Mouse (Mus musculus): Measurements from ENCODE around the gene Hnrnpa2b1.
"Not testable (repeated sequence)": the region's sequence is repeated elsewhere in the genome, so short reads cannot be mapped to it uniquely, and the experiment has no call there.

The Hnrnpa2b1 gene

GRCm38 (mm10) chr6:51469715-51470310 lies at the start of gene Hnrnpa2b1:
Gene Hnrnpa2b1, minus strand, starts transcription at chr6:51469894.
- DNase-seq, result peak; percentile 97 to 100

GRCm38 (mm10) chr6:51514860-51515259 lies 45.2 kb upstream of the Hnrnpa2b1 start:
- no peak for DNase-seq

GRCm38 (mm10) chr6:51513745-51514144 lies 44.1 kb upstream of the Hnrnpa2b1 start:
- DNase-seq, result no peak

- no peak for DNase-seq
Measured at GRCm38 (mm10) chr6:51510946-51511345, 41.3 kb upstream of the Hnrnpa2b1 start.

- DNase-seq, result peak; percentile 20 to 27
Measured at GRCm38 (mm10) chr6:51510094-51510493, 40.4 kb upstream of the Hnrnpa2b1 start.

- DNase-seq, result peak; percentile 76 to 82
Measured at GRCm38 (mm10) chr6:51508750-51509648, 39.3 kb upstream of the Hnrnpa2b1 start.

- no peak for DNase-seq
Measured at GRCm38 (mm10) chr6:51507556-51507955, 37.9 kb upstream of the Hnrnpa2b1 start.

GRCm38 (mm10) chr6:51505671-51506070 lies 36.0 kb upstream of the Hnrnpa2b1 start:
- DNase-seq, result no peak

- DNase-seq, result no peak
Measured at GRCm38 (mm10) chr6:51497321-51498111, 27.8 kb upstream of the Hnrnpa2b1 start.

GRCm38 (mm10) chr6:51489787-51490186 lies 20.1 kb upstream of the Hnrnpa2b1 start:
- DNase-seq, result peak; percentile 69 to 71

- DNase-seq, result no peak
Measured at GRCm38 (mm10) chr6:51486731-51487130, 17.0 kb upstream of the Hnrnpa2b1 start.

- DNase-seq, result no peak
Measured at GRCm38 (mm10) chr6:51486076-51486710, 16.5 kb upstream of the Hnrnpa2b1 start.

GRCm38 (mm10) chr6:51485646-51486045 lies 16.0 kb upstream of the Hnrnpa2b1 start:
- no peak for DNase-seq

GRCm38 (mm10) chr6:51484556-51484955 lies 14.9 kb upstream of the Hnrnpa2b1 start:
- not testable (repeated sequence) for DNase-seq

GRCm38 (mm10) chr6:51483861-51484260 lies 14.2 kb upstream of the Hnrnpa2b1 start:
- no peak for DNase-seq

- no peak for DNase-seq
Measured at GRCm38 (mm10) chr6:51481548-51481947, 11.9 kb upstream of the Hnrnpa2b1 start.

- no peak for DNase-seq
Measured at GRCm38 (mm10) chr6:51479136-51479731, 9.5 kb upstream of the Hnrnpa2b1 start.

GRCm38 (mm10) chr6:51472213-51472612 lies 2.5 kb upstream of the Hnrnpa2b1 start:
- no peak for DNase-seq

- no peak for DNase-seq
Measured at GRCm38 (mm10) chr6:51471782-51472181, 2.1 kb upstream of the Hnrnpa2b1 start.

- no peak for DNase-seq
Measured at GRCm38 (mm10) chr6:51471179-51471505, 1.4 kb upstream of the Hnrnpa2b1 start.

- peak; percentile 77 to 83 for DNase-seq
Measured at GRCm38 (mm10) chr6:51470311-51471178, 851 bp upstream of the Hnrnpa2b1 start, which contains the start of gene Cbx3. Gene Cbx3, plus strand, starts transcription at chr6:51470360.
